Mouse (Mus musculus) kidney, embryonic 15.5 days (tissue): Measurements from ENCODE around the gene Kif26b. TPM values are rescaled to one million over a fixed set of nuclear protein-coding genes. Genes with fewer than 3 reads are reported as not detected.

Source experiments
- ATAC-seq: fragments of 200-750 bp; cut with Nextera tagmentation; replicated peaks from 2 replicates; pipeline ENCODE4 v1.8.0; 2017; ENCODE audit warnings: moderate TSS enrichment; ENCODE audit not compliant: low FRiP score
- H3K27ac ChIP-seq: fragments of 300-500 bp; sonication (generic); 2 replicates; pipeline ENCODE4 v1.5.1; 2015; ENCODE audit warnings: mild to moderate bottlenecking, inconsistent platforms
- H3K27me3 ChIP-seq: fragments of 300-500 bp; sonication (generic); 2 replicates; pipeline ENCODE4 v1.6.1; 2015; ENCODE audit warnings: inconsistent platforms
- H3K36me3 ChIP-seq: fragments of 300-500 bp; sonication (generic); 2 replicates; pipeline ENCODE4 v1.6.1; 2015; ENCODE audit warnings: inconsistent platforms
- H3K4me1 ChIP-seq: fragments of 300-500 bp; sonication (generic); 2 replicates; pipeline ENCODE4 v1.6.1; 2015; ENCODE audit warnings: inconsistent platforms
- H3K4me2 ChIP-seq: fragments of 300-500 bp; sonication (generic); 2 replicates; pipeline ENCODE4 v1.6.1; 2015; ENCODE audit warnings: moderate library complexity, mild to moderate bottlenecking, inconsistent platforms
- H3K4me3 ChIP-seq: fragments of 300-500 bp; sonication (generic); replicated peaks from 2 replicates; pipeline ENCODE4 v1.5.1; 2015; ENCODE audit warnings: mild to moderate bottlenecking, inconsistent platforms
- H3K9ac ChIP-seq: fragments of 300-500 bp; sonication (generic); 2 replicates; pipeline ENCODE4 v1.6.1; 2015; ENCODE audit warnings: mild to moderate bottlenecking, inconsistent platforms
- H3K9me3 ChIP-seq: fragments of 300-500 bp; sonication (generic); replicated peaks from 2 replicates; pipeline ENCODE4 v1.6.1; 2016; ENCODE audit warnings: inconsistent platforms
- WGBS: fragments of 180-500 bp; shearing (Covaris S2); methylation state at CpG from one replicate; pipeline ENCODE4 v1.1.7; 2015; ENCODE audit warnings: mixed read lengths; 5-methylcytosine and 5-hydroxymethylcytosine counted together
- polyA plus RNA-seq: library from polyadenylated mRNA; unstranded; fragments of >200 nt; fragmentation: Nextera tagmentation; extraction: Ambion mirVana; gene quantifications from 2 replicates; pipeline ENCODE4 v1.2.1, GENCODE M21; 2015

The Kif26b gene
- polyA plus RNA-seq, 1 experiment from 2014 or later: 13.2 TPM

- H3K4me2 ChIP-seq: no peak overlapping the region
- peaks cover 26% of the 10 kb centered on the region for H3K4me1 ChIP-seq
These were observed 205.7 kb downstream of the Kif26b start for GRCm38 (mm10) chr1:178734576-178734975.

GRCm38 (mm10) chr1:178736931-178737330 is 208.0 kb downstream of the Kif26b start:
- no peak overlapping the region for H3K4me3 ChIP-seq
- H3K9ac ChIP-seq: no peak overlapping the region
- H3K27ac ChIP-seq: no peak overlapping the region
- no peaks in the 10 kb centered on the region for H3K36me3 ChIP-seq
- H3K9me3 ChIP-seq: no peaks in the 10 kb centered on the region
- no peak overlapping the region for H3K4me2 ChIP-seq
- H3K4me1 ChIP-seq: peaks cover 26% of the 10 kb centered on the region
- ATAC-seq: no peak
- no peaks in the 10 kb centered on the region for H3K27me3 ChIP-seq
- 91% methylated on average over 2 of the region's 2 CpGs for WGBS

More at GRCm38 (mm10) chr1:178734576-178734975, 205.7 kb downstream of the Kif26b start:
- H3K27ac ChIP-seq: no peak overlapping the region
- no peak for ATAC-seq
- H3K4me3 ChIP-seq: no peak overlapping the region
- H3K36me3 ChIP-seq: no peaks in the 10 kb centered on the region
- WGBS: 84% methylated on average over 4 of the region's 4 CpGs
- no peak overlapping the region for H3K9ac ChIP-seq
- no peaks in the 10 kb centered on the region for H3K9me3 ChIP-seq
- H3K27me3 ChIP-seq: no peaks in the 10 kb centered on the region

GRCm38 (mm10) chr1:178743820-178744219 is 214.9 kb downstream of the Kif26b start:
- H3K4me3 ChIP-seq: no peak overlapping the region
- H3K9ac ChIP-seq: no peak overlapping the region
- H3K36me3 ChIP-seq: no peaks in the 10 kb centered on the region
- 0 out of 2 replicates have a peak, but pooled peaks cover 3% of the 10 kb centered on the region for H3K9me3 ChIP-seq
- 86% methylated on average over 5 of the region's 5 CpGs for WGBS
- H3K27me3 ChIP-seq: no peaks in the 10 kb centered on the region
- peaks cover 11% of the 10 kb centered on the region; the same call in 1 of the 2 replicates for H3K4me1 ChIP-seq
- no peak overlapping the region for H3K4me2 ChIP-seq
- no peak for ATAC-seq
- no peak overlapping the region for H3K27ac ChIP-seq

GRCm38 (mm10) chr1:178744526-178744925 is 215.6 kb downstream of the Kif26b start:
- H3K9me3 ChIP-seq: 0 out of 2 replicates have a peak, but pooled peaks cover 3% of the 10 kb centered on the region
- H3K4me1 ChIP-seq: peaks cover 9% of the 10 kb centered on the region; the same call in 1 of the 2 replicates
- H3K27me3 ChIP-seq: no peaks in the 10 kb centered on the region
- no peaks in the 10 kb centered on the region for H3K36me3 ChIP-seq
- ATAC-seq: no peak
- H3K4me2 ChIP-seq: no peak overlapping the region
- no peak overlapping the region for H3K4me3 ChIP-seq
- no peak overlapping the region for H3K9ac ChIP-seq
- WGBS: 75% methylated on average over 7 of the region's 7 CpGs
- no peak overlapping the region for H3K27ac ChIP-seq

- H3K27ac ChIP-seq: no peak overlapping the region
- no peaks in the 10 kb centered on the region for H3K27me3 ChIP-seq
- peaks cover 12% of the 10 kb centered on the region; the same call in 1 of the 2 replicates for H3K4me1 ChIP-seq
- H3K36me3 ChIP-seq: no peaks in the 10 kb centered on the region
- no peak overlapping the region for H3K4me2 ChIP-seq
- H3K9ac ChIP-seq: no peak overlapping the region
- no peak for ATAC-seq
- H3K4me3 ChIP-seq: no peak overlapping the region
- 0 out of 2 replicates have a peak, but pooled peaks cover 3% of the 10 kb centered on the region for H3K9me3 ChIP-seq
- WGBS: 82% methylated on average over 6 of the region's 6 CpGs
These were observed 216.0 kb downstream of the Kif26b start for GRCm38 (mm10) chr1:178744961-178745360.

- Histone ChIP-seq H3K27ac (no peak overlapping the region), H3K9me3 (0 out of 2 replicates have a peak, but pooled peaks cover 3% of the 10 kb centered on the region), H3K27me3 (no peaks in the 10 kb centered on the region), H3K4me2 (no peak overlapping the region), H3K4me1 (peaks cover 12% of the 10 kb centered on the region; the same call in 1 of the 2 replicates), H3K4me3 (no peak overlapping the region), H3K9ac (no peak overlapping the region), H3K36me3 (no peaks in the 10 kb centered on the region)
- whole genome bisulfite sequencing: 49% methylated on average over 6 of the region's 6 CpGs
- ATAC-seq: no peak
These were observed 216.5 kb downstream of the Kif26b start for GRCm38 (mm10) chr1:178745471-178745870.

GRCm38 (mm10) chr1:178747279-178748221 is 218.6 kb downstream of the Kif26b start:
- Histone ChIP-seq H3K4me2 (no peak overlapping the region), H3K27me3 (no peaks in the 10 kb centered on the region), H3K4me1 (peaks cover 12% of the 10 kb centered on the region; the same call in 1 of the 2 replicates), H3K36me3 (no peaks in the 10 kb centered on the region), H3K4me3 (no peak overlapping the region), H3K9ac (no peak overlapping the region), H3K9me3 (0 out of 2 replicates have a peak, but pooled peaks cover 3% of the 10 kb centered on the region), H3K27ac (no peak overlapping the region)
- 82% methylated on average over 13 of the region's 13 CpGs for WGBS
- ATAC-seq: no peak

GRCm38 (mm10) chr1:178748222-178748600 is 219.3 kb downstream of the Kif26b start:
- 77% methylated on average over 7 of the region's 7 CpGs for WGBS
- no peak for ATAC-seq
- no peak overlapping the region for H3K9ac ChIP-seq
- H3K4me1 ChIP-seq: peaks cover 12% of the 10 kb centered on the region; the same call in 1 of the 2 replicates
- no peaks in the 10 kb centered on the region for H3K27me3 ChIP-seq
- no peaks in the 10 kb centered on the region for H3K36me3 ChIP-seq
- H3K9me3 ChIP-seq: 0 out of 2 replicates have a peak, but pooled peaks cover 3% of the 10 kb centered on the region
- H3K27ac ChIP-seq: no peak overlapping the region
- H3K4me3 ChIP-seq: no peak overlapping the region
- H3K4me2 ChIP-seq: no peak overlapping the region

- no peaks in the 10 kb centered on the region for H3K36me3 ChIP-seq
- H3K27ac ChIP-seq: no peak overlapping the region
- peaks cover 12% of the 10 kb centered on the region; the same call in 1 of the 2 replicates for H3K4me1 ChIP-seq
- H3K4me2 ChIP-seq: no peak overlapping the region
- no peak overlapping the region for H3K4me3 ChIP-seq
- WGBS: 90% methylated on average over 1 of the region's 1 CpGs
- no peak overlapping the region for H3K9ac ChIP-seq
- H3K9me3 ChIP-seq: 0 out of 2 replicates have a peak, but pooled peaks cover 3% of the 10 kb centered on the region
- no peaks in the 10 kb centered on the region for H3K27me3 ChIP-seq
- ATAC-seq: no peak
These were observed 219.7 kb downstream of the Kif26b start for GRCm38 (mm10) chr1:178748617-178749016.

- 65% methylated on average over 9 of the region's 9 CpGs for whole genome bisulfite sequencing
These were observed 220.9 kb downstream of the Kif26b start for GRCm38 (mm10) chr1:178749786-178750185.

GRCm38 (mm10) chr1:178758441-178758840 is 229.5 kb downstream of the Kif26b start:
- 0 out of 2 replicates have a peak, but pooled peaks have one; percentile 58 for ATAC-seq
- 32% methylated on average over 3 of the region's 3 CpGs for WGBS
- Histone ChIP-seq H3K4me2 (no peak overlapping the region), H3K27me3 (no peaks in the 10 kb centered on the region), H3K4me3 (no peak overlapping the region), H3K4me1 (0 out of 2 replicates have a peak, but pooled peaks cover 3% of the 10 kb centered on the region), H3K36me3 (peaks cover 10% of the 10 kb centered on the region), H3K27ac (no peak overlapping the region), H3K9me3 (no peaks in the 10 kb centered on the region; the same call in 1 of the 2 replicates), H3K9ac (no peak overlapping the region)

More at GRCm38 (mm10) chr1:178749786-178750185, 220.9 kb downstream of the Kif26b start:
- no peak for ATAC-seq
- Histone ChIP-seq H3K4me2 (no peak overlapping the region), H3K27ac (no peak overlapping the region), H3K9ac (no peak overlapping the region), H3K4me1 (0 out of 2 replicates have a peak, but pooled peaks cover 4% of the 10 kb centered on the region), H3K4me3 (no peak overlapping the region), H3K27me3 (no peaks in the 10 kb centered on the region), H3K9me3 (0 out of 2 replicates have a peak, but pooled peaks cover 3% of the 10 kb centered on the region), H3K36me3 (no peaks in the 10 kb centered on the region)
